Mouse (Mus musculus) cerebellum, adult 2 months (tissue): Measurements from ENCODE around the gene 6030408B16Rik. TPM values are rescaled to one million over a fixed set of nuclear protein-coding genes. Genes with fewer than 3 reads are reported as not detected.
A peak's percentile ranks its signal among the peaks of the same experiment; 100 is the strongest.

Experiments
- DNase-seq, 2 experiments: peaks; one replicate each; pipeline ENCODE4 v3.0.0; 2021
- H3K27ac ChIP-seq: fragments of 200-500 bp; 2 replicates; pipeline ENCODE4 v1.5.1; 2012; ENCODE audit warnings: low read length, control low read depth, inconsistent platforms; ENCODE audit not compliant: insufficient read depth
- H3K27me3 ChIP-seq: fragments of 200-500 bp; 2 replicates; pipeline ENCODE4 v1.6.1; 2012; ENCODE audit warnings: inconsistent platforms, mild to moderate bottlenecking, low read length, moderate library complexity; ENCODE audit not compliant: control insufficient read depth, insufficient read depth
- H3K4me1 ChIP-seq: fragments of 200-500 bp; 2 replicates; pipeline ENCODE4 v1.6.1; 2011; ENCODE audit warnings: low read length; ENCODE audit not compliant: control insufficient read depth, insufficient read depth
- H3K4me3 ChIP-seq: fragments of 200-500 bp; replicated peaks from 2 replicates; pipeline ENCODE3; 2011; ENCODE audit warnings: mild to moderate bottlenecking, low read depth, low read length, control low read depth; ENCODE audit not compliant: insufficient read depth
- CTCF ChIP-seq: fragments of 200-500 bp; IDR thresholded peaks from 2 replicates; pipeline ENCODE4 v1.5.1; 2011; ENCODE audit warnings: low read depth, mild to moderate bottlenecking, control low read depth, low read length, moderate library complexity, borderline replicate concordance; ENCODE audit not compliant: insufficient read depth
- POLR2A ChIP-seq: fragments of 200-500 bp; IDR thresholded peaks from 2 replicates; pipeline ENCODE4 v1.6.1; 2011; ENCODE audit warnings: low read length, control low read depth, borderline replicate concordance; ENCODE audit not compliant: insufficient read depth
- WGBS: fragments of 180-500 bp; shearing (Covaris S2); methylation state at CpG from one replicate; pipeline ENCODE4 v1.1.7; 2018; 5-methylcytosine and 5-hydroxymethylcytosine counted together
- polyA plus RNA-seq: library from polyadenylated mRNA; depleted of rRNA; stranded (reverse); fragments of >200 nt; gene quantifications from 2 replicates; pipeline ENCODE4 v1.2.3, GENCODE M21; 2012

6030408B16Rik gene
- polyA plus RNA-seq, 1 experiment: 0.15 TPM

DNA sequence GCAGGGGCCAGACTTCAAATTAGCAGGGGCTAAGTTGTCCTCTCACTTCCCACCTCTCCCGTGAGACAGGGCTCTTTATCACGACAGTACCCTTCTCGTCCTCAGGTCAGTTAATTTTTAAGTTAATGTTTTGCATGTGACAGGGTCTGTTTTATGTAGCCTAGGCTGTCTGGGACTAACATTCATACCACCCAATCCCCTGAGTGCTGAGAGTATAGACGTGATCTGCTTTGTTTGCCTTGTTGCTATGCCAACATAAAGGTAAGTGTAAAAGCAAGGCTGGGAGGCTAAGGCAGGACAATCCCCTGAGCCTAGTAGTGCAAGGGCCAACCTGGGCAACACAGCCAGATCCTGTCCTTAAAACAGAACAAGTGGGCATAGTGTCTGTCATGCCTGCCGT, 16.5 kb downstream of the 6030408B16Rik start:
- 72% methylated on average over 5 of the region's 5 CpGs for WGBS
- no peaks in the 10 kb centered on the region for H3K27me3 ChIP-seq
- DNase-seq: no peak
- H3K4me3 ChIP-seq: no peak overlapping the region
- no peaks in the 10 kb centered on the region for H3K4me1 ChIP-seq
- TF ChIP-seq CTCF: no peak
- no peak for TF ChIP-seq POLR2A
- H3K27ac ChIP-seq: no peak overlapping the region

DNA sequence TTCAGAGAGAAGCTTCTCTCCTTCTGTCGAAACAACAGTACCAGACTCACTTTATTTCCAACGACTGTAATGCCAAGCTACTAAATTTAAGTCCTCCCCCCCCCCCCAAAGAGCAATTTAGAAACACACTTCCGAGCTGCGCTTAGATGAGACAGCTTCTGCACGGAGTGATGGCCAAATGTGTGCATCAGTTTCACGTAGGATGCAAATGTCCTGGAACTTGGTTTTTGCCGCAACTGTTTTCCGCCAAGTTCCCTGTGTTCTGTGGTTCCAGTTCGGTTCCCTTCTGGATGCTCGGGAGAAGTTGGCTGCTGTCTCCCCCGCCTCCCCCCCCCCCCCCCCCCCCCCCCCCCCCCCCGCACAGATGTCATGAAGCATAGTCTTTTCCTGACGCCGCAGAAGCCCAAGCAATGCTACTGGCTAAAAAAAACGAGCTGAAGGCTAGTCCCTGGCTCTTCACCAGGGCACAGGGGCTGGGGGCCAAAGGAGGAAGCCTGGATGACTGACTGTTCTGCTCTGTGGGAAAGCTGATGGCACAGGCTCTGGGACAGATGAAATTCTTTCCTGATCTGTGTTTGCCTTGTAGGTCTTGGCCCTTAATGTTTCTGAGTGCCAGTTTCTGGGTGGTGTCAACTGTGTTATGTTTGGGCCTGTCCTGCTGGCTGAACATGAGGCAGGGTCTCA, 18.2 kb downstream of the 6030408B16Rik start:
- WGBS: 16% methylated on average over 10 of the region's 15 CpGs
- Histone ChIP-seq H3K27me3 (no peaks in the 10 kb centered on the region), H3K27ac (no peak overlapping the region), H3K4me1 (no peaks in the 10 kb centered on the region), H3K4me3 (no peak overlapping the region)
- DNase-seq: no peak
- TF ChIP-seq CTCF (no peak), POLR2A (no peak)

DNA sequence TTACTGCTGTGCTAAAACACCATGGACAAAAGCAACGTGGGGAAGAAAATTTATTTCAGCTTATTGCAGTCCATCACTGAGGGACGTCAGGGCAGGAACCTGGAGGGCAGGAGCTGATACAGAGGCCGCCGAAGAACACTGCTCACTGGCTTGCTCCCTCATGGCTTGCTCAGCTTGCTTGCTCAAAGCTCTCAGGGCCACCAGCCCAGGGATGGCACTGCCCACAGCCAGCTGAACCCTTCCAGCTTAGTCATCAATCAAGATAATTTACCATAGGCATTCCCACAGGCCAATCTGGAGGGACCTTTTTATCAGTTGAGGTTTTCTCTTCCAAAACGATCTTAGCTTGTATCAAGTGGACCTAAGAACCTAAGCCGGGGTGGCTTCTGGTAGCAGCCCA, 19.0 kb downstream of the 6030408B16Rik start:
- no peaks in the 10 kb centered on the region for H3K4me1 ChIP-seq
- no peak overlapping the region for H3K4me3 ChIP-seq
- 88% methylated on average over 6 of the region's 6 CpGs for WGBS
- no peak for DNase-seq
- no peak overlapping the region for H3K27ac ChIP-seq
- no peaks in the 10 kb centered on the region for H3K27me3 ChIP-seq
- TF ChIP-seq CTCF: no peak

DNA sequence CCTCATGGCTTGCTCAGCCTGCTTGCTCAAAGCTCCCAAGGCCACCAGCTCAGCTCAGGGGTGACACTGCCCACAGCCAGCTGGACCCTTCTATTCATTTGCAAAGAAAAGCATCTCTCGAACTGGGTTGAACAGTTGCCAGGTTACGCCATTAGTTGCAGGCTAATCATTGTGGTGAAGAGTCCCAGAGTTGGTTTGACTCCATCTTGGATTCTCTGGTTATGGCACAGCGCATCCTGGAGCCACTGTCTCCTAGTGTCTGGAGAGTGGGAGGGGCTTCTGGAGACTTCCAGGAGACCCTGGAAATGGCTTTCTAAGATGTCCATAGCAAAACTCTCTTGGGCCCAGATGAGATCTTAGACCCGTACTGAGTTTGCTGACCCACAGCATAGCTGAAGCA, 22.4 kb downstream of the 6030408B16Rik start:
- WGBS: 66% methylated on average over 4 of the region's 4 CpGs
- TF ChIP-seq POLR2A (no peak), CTCF (no peak)
- Histone ChIP-seq H3K4me3 (no peak overlapping the region), H3K27ac (no peak overlapping the region), H3K4me1 (no peaks in the 10 kb centered on the region), H3K27me3 (no peaks in the 10 kb centered on the region)
- DNase-seq: no peak

DNA sequence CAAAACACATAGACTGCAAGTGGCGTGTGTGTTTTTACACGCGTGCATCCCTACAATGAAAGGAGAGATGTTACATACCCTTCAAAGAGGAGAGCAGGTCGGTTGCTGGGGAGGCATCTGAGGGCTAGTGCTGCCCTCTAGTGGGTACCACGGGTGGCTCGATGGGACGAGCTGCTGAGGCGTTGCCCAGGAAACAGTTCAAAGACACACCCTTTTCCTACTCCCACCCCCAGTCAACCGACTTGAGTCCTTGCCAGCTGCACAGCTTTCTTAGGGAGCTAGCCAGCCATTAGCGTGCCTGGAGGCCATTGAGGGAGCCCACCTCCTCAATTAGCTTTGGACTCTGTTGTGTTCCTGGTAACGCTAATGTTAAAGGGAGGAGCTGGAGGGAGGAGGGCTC, 22.8 kb downstream of the 6030408B16Rik start:
- WGBS: 3% methylated on average over 11 of the region's 11 CpGs
- TF ChIP-seq CTCF (peak; percentile 92), POLR2A (no peak)
- H3K4me1 ChIP-seq: no peaks in the 10 kb centered on the region
- no peak overlapping the region for H3K27ac ChIP-seq
- no peaks in the 10 kb centered on the region for H3K27me3 ChIP-seq
- DNase-seq: peak; percentile 65 to 75
- peak overlapping the region; percentile 46 for H3K4me3 ChIP-seq

DNA sequence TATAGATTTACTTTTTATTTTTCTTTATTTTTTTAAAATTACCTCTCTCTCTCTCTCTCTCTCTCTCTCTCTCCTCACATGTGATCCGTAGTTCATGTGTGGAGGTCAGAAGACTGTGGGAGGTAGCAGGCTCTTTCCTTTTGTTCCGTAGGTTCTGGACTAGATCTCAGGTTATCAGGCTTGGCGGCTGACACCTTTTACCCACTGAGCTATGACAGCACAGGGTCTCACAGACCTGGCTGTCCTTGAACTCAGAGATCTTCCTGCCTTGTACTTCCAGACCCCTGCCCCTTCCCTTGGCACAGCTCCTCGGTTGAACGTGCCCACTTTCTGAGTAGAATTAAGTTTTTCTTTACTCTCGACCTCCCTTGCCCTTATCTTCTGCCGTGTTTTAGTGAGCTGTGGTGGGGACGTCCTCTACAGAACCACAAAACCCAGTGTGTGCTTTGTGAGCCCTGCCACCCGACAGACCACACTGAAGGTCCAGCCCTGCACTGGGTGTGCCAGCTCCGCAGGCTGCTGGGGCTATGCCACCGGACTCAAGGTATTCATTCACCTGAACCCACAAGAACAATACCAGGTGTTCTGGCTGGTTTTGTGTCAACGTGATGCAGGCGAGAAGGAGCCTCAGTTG, 23.4 kb downstream of the 6030408B16Rik start:
- no peak for TF ChIP-seq CTCF
- no peak for TF ChIP-seq POLR2A
- DNase-seq: no peak
- Histone ChIP-seq H3K4me3 (no peak overlapping the region), H3K27me3 (no peaks in the 10 kb centered on the region), H3K27ac (no peak overlapping the region), H3K4me1 (no peaks in the 10 kb centered on the region)
- WGBS: 54% methylated on average over 13 of the region's 13 CpGs

DNA sequence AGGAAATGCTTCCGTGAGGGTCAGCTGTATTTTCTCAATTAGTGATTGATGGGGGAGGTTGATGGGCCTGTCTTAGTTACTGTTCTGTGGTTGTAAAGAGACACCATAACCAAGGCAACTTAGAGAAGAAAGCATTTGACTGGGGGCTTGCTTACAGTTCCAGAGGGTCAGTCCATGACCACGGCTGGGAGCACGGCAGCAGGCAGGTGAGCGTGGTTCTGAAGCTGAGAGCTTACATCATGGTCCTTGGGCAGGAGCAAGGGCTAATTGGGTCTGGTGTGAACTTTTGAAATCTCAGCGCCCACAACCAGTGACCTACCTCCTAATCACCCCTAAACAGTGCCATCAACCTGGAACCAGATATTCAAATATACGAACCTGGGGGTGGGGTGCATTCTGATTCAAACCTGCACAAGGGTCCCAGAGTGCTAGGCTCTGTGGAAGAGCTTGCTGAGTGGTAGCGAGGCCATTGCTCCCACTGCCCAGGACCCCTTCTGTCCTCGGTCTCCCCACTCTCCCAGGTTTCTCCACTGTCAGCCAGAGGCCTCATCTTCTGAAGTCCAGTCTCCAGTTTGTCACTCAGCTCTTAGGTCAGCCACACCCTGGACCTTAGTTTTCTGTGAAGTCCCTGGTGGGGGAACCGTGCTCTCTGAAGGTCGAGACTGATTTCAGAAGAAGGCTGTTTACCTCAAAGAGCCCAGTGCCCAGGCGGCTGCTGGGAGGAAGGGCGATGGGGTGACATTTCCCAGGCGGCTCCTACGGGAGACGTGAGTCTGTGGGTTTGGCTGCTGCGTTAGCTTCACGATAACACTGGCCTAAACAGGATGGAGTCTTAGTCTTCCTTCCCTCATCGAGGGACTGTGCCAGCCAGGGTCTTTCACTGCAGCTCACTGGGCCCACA, 24.2 kb downstream of the 6030408B16Rik start:
- WGBS: 86% methylated on average over 18 of the region's 18 CpGs
- H3K4me3 ChIP-seq: no peak overlapping the region
- TF ChIP-seq POLR2A (no peak), CTCF (no peak)
- DNase-seq: no peak
- H3K27me3 ChIP-seq: no peaks in the 10 kb centered on the region
- no peak overlapping the region for H3K27ac ChIP-seq
- H3K4me1 ChIP-seq: no peaks in the 10 kb centered on the region
